Mouse (Mus musculus): ENCODE measurements around the gene Jpt2. TPM values are rescaled to one million over a fixed set of nuclear protein-coding genes. Genes with fewer than 3 reads are reported as not detected.

The Jpt2 gene
- 21.6 and 25.1 TPM in 2 replicates for polyA plus RNA-seq (2012)

DNA sequence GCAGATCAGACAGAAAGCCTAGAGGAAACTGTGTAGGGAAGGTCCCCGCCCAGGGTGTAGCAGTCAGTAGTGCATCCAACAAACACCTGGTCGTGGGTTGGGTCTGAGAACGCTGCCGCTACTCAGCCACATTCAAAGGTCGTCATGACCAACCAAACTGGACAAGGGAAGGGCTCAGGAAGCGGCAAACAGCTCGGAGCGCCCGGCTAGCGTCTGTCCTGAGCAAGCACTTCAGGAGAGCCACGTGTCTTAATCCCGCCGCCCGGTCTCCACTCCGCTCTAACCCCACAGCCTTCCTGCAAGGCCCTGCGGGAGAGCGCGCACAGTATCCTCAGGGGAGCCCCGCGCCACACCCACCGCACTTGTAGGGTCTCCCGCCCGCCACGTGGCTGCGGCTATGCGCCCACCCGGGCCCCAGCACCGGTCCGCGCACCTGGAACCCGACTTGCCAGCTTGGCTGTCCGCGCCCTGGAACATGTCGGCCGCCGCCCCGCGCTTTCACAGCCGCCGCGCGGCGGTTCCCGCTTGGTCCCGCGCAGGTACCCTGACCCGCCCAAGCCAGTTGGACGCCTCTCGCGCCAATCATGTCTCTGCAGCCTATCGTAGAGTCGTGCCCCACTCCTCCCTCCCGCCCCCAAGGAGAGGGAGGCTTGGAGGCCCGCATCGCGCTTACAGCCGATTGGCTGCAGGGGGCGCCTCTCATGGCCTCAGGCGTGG, at the start of gene Jpt2:
Gene Jpt2, minus strand, starts transcription at position 555 of the 717 bp plus-strand sequence.

DNA sequence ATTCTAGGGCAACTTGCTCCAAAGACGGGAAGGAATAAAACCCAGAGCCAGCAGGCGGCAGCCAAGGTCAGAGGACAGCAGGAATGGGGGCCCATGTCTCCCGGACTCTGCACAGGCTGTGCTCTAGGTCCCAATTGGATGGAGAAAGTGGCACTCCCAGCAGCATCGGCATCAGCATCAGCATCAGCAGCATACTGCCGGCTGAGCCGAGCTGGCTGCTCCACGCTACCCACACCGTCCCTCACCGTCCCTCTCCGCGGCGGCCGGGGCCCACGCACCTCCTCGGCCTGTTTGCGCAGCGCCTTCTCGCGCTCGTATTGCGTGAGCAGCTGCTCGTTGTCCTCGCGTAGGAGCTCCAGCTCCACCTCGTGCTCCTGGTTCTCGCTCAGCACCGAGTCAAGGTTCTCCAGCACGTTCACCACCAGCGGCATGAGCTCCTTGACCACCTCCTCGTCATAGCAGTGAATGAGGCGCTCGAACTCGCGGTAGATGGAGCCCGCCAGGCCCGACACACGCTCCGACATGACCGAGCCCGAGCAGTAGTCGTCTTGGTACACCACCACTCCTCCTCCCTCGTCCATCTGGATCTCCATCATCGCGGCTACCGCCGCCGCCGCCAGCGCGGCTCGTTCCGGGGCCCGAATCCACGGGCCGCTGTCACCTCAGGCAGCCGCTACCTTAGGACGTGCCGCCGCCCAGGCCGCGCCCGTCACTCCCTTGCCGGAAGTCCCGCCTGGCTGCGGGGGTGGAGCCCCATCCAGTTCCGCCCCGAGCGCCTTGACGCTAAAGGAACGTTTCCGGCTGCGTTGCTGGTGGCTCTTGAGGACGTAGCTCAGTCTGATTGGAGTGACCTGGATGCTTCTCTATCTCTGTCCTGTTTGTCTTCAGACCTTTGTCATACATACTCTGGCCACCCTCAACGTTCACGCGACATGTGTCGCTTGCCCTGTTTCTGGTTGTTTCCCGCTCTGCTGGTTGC, 23.9 kb downstream of the Jpt2 start, which contains the start of gene Mapk8ip3:
Gene Mapk8ip3, minus strand, starts transcription at position 719 of the 979 bp plus-strand sequence.

DNA sequence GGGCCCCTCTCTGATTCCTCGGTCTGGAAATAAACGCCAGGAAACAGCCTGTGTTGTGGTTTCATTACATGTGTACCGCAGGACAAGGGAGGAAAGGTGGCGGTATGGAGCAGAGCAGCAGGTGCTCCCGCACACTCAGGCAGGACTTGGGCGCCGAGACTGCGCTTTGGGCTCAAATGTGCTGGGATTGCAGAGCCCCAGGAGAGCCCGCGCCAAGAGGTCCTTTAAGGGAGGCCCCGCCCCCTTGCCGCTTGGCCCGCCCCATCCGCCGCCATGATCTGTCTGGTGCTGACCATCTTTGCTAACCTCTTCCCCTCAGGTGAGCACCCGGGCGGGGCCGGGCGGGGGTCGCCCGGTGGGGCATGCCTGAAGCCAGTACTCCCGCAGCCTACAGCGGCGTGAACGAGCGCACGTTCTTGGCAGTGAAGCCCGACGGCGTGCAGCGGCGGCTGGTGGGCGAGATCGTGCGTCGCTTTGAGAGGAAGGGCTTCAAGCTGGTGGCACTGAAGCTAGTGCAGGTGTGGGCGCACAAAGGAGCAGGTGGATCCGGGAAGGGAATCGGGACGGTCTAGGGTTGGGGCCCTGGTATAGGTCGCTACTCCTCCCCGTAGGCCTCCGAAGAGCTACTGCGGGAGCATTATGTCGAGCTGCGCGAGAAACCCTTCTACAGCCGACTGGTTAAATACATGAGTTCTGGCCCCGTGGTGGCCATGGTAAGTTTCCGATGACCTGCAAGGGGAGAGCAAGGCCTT, 64.1 kb downstream of the Jpt2 start, which contains the start of gene Nme3:
Gene Nme3, plus strand, starts transcription at position 260 of the 752 bp plus-strand sequence.

DNA sequence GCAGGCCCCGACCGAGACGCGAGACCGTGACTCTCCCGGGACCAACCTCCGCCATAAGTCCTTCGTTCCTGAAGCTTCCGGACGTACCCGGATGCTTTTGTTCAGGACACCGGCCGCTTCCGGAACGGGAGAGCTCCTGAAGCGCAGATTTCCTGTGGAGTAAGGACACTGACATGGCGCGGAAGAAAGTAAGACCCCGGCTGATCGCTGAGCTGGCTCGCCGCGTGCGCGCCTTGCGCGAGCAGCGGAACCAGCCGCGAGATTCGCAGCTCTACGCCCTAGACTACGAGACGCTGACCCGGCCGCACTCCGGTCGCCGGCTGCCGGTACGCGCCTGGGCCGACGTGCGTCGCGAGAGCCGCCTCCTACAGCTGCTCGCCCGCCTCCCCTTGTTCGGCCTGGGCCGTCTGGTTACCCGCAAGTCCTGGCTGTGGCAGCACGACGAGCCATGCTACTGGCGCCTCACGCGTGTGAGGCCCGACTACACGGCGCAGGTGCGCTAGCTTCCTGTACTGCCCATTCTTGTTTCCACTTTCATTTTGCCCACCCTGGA, 65.4 kb downstream of the Jpt2 start, which contains the start of the genes Eme2 and Mrps34:
Gene Eme2, minus strand, starts transcription at position 93 of the 553 bp plus-strand sequence.
Gene Mrps34, plus strand, starts transcription at position 122 of the 553 bp plus-strand sequence.

Other genes with a start within 250 kb of the Jpt2 start
- gene Rnf151, start 242.6 kb downstream of the Jpt2 start, polyA plus RNA-seq (2012), result 0.10 and 0.29 TPM in 2 replicates
- gene Rps2, start 242.6 kb downstream of the Jpt2 start, polyA plus RNA-seq (2012), result 3,004 and 3,175 TPM in 2 replicates
- gene Ndufb10, start 236.2 kb downstream of the Jpt2 start, polyA plus RNA-seq (2012), result 406 and 479 TPM in 2 replicates
- 0.62 and 0.84 TPM in 2 replicates for gene Rpl3l, start 232.9 kb downstream of the Jpt2 start, polyA plus RNA-seq (2012)
- 41.5 and 68.8 TPM in 2 replicates for gene Msrb1, start 224.0 kb downstream of the Jpt2 start, polyA plus RNA-seq (2012)
- gene Hs3st6, start 207.7 kb downstream of the Jpt2 start, polyA plus RNA-seq (2012), result 0.26 and 0.34 TPM in 2 replicates
- gene Meiob, start 156.4 kb downstream of the Jpt2 start, polyA plus RNA-seq (2012), result not detected in 2 replicates
- 23.5 and 28.8 TPM in 2 replicates for gene Hagh, start 120.5 kb downstream of the Jpt2 start, polyA plus RNA-seq (2012)
- gene Fahd1, start 110.3 kb downstream of the Jpt2 start, polyA plus RNA-seq (2012), result 4.0 and 4.1 TPM in 2 replicates
- gene Igfals, start 94.7 kb downstream of the Jpt2 start, polyA plus RNA-seq (2012), result 0.05 and 0.10 TPM in 2 replicates
- gene Nubp2, start 74.3 kb downstream of the Jpt2 start, polyA plus RNA-seq (2012), result 90.9 and 102 TPM in 2 replicates
- 36.2 and 37.4 TPM in 2 replicates for gene Spsb3, start 74.0 kb downstream of the Jpt2 start, polyA plus RNA-seq (2012)
- gene Eme2, start 65.6 kb downstream of the Jpt2 start, polyA plus RNA-seq (2012), result 16.0 and 16.9 TPM in 2 replicates
- gene Mrps34, start 65.6 kb downstream of the Jpt2 start, polyA plus RNA-seq (2012), result 84.7 and 84.8 TPM in 2 replicates
- gene Nme3, start 64.2 kb downstream of the Jpt2 start, polyA plus RNA-seq (2012), result 19.9 and 26.0 TPM in 2 replicates
- 47.5 and 84.7 TPM in 2 replicates for gene Mapk8ip3, start 23.7 kb downstream of the Jpt2 start, polyA plus RNA-seq (2012)
- 23.0 and 36.4 TPM in 2 replicates for gene Cramp1l, start 55.1 kb upstream of the Jpt2 start, polyA plus RNA-seq (2012)
- 12.2 and 12.3 TPM in 2 replicates for gene Ift140, start 55.4 kb upstream of the Jpt2 start, polyA plus RNA-seq (2012)
- not detected in 2 replicates for gene Tmem204, start 122.9 kb upstream of the Jpt2 start, polyA plus RNA-seq (2012)
- 38.2 and 47.2 TPM in 2 replicates for gene Telo2, start 155.3 kb upstream of the Jpt2 start, polyA plus RNA-seq (2012)
- gene Ptx4, start 160.1 kb upstream of the Jpt2 start, polyA plus RNA-seq (2012), result 0.05 TPM in 1 of 2 replicates, not detected in the other
- 20.5 and 22.9 TPM in 2 replicates for gene Clcn7, start 172.7 kb upstream of the Jpt2 start, polyA plus RNA-seq (2012)
- gene Ccdc154, start 201.8 kb upstream of the Jpt2 start, polyA plus RNA-seq (2012), result not detected in 2 replicates
- gene Gm38655, start 214.8 kb upstream of the Jpt2 start, polyA plus RNA-seq (2012), result not detected in 2 replicates
- gene BC003965, start 223.9 kb upstream of the Jpt2 start, polyA plus RNA-seq (2012), result 22.4 and 24.1 TPM in 2 replicates
- gene Unkl, start 227.7 kb upstream of the Jpt2 start, polyA plus RNA-seq (2012), result 35.4 and 53.1 TPM in 2 replicates

Measured in megakaryocyte-erythroid progenitor cell, adult 5 weeks (primary cell).